In genomic region chr7:117258557-117258956, GRCm38 (mm10) we compare ENCODE assay signal across 20 mouse cellular contexts.
DNase-seq lines count a peak whose midpoint lies in the region; ATAC-seq and TF ChIP-seq lines count a peak whose summit lies in the region.
"Had no signal": no experiment of that assay in that cellular context is flagged by ENCODE, and none has a peak within 500 bp of the region (broad histone marks: within the 10 kb centered on the region; RNA-seq: fewer than 3 reads in every experiment).

No protein-coding gene starts in this region.

- intact Hi-C loops in left cerebral cortex, adult 2 months (cut with DNase I): loop anchor here (5.0 kb wide), 1 partner anchor 81 kb away; no protein-coding TSS in a partner anchor

- H3K4me3 ChIP-seq in left cerebral cortex, adult 2 months: no peak overlapping the region
- H3K4me3 ChIP-seq in embryonic facial prominence, embryonic 11.5 days (ENCODE audit: low read depth, low read length): no peak overlapping the region
- no peak overlapping the region for H3K4me3 ChIP-seq in stomach, embryonic 16.5 days (replicated peaks; ENCODE audit: low read length)
- H3K4me3 ChIP-seq in kidney, embryonic 15.5 days (replicated peaks): no peak overlapping the region
- H3K4me3 ChIP-seq: forebrain, embryonic 10.5 days; heart, embryonic 10.5 days; liver, embryonic 12.5 days; megakaryocyte, embryonic 14.5 days; myocyte had no signal

- no peaks in the 10 kb centered on the region for H3K36me3 ChIP-seq in embryonic facial prominence, embryonic 11.5 days (replicated peaks; ENCODE audit: control insufficient read depth, insufficient read depth, low read depth, low read length)
- no peaks in the 10 kb centered on the region for H3K36me3 ChIP-seq in stomach, embryonic 16.5 days (ENCODE audit: control insufficient read depth, insufficient read depth, low read length)
- no peaks in the 10 kb centered on the region for H3K36me3 ChIP-seq in kidney, embryonic 15.5 days
- H3K36me3 ChIP-seq: forebrain, embryonic 10.5 days; heart, embryonic 10.5 days; liver, embryonic 12.5 days had no signal

- no peak overlapping the region for H3K4me2 ChIP-seq in embryonic facial prominence, embryonic 11.5 days (ENCODE audit: low read depth, low read length)
- no peak overlapping the region for H3K4me2 ChIP-seq in stomach, embryonic 16.5 days (ENCODE audit: low read depth, low read length)
- no peak overlapping the region for H3K4me2 ChIP-seq in kidney, embryonic 15.5 days
- H3K4me2 ChIP-seq: liver, embryonic 12.5 days had no signal

- no peak overlapping the region for H3K9ac ChIP-seq in embryonic facial prominence, embryonic 11.5 days (replicated peaks; ENCODE audit: low read length)
- H3K9ac ChIP-seq in stomach, embryonic 16.5 days (ENCODE audit: low read length): no peak overlapping the region
- H3K9ac ChIP-seq in kidney, embryonic 15.5 days: no peak overlapping the region
- H3K9ac ChIP-seq: forebrain, postnatal 0 days; liver, embryonic 12.5 days had no signal

- ATAC-seq in embryonic facial prominence, embryonic 11.5 days (replicated peaks; ENCODE audit: insufficient number of reproducible peaks, low FRiP score, low TSS enrichment, low read depth): no peak
- ATAC-seq in stomach, embryonic 16.5 days (ENCODE audit: insufficient read depth, low FRiP score): no peak
- no peak for ATAC-seq in kidney, embryonic 15.5 days (replicated peaks; ENCODE audit: low FRiP score)
- ATAC-seq: forebrain, postnatal 0 days; liver, embryonic 12.5 days had no signal

- no peak for DNase-seq in left cerebral cortex, adult 2 months (ENCODE audit: extremely low spot score in 1 of 2, low spot score in 2 of 2)
- DNase-seq in left cerebral cortex, adult 8-10 months (ENCODE audit: low spot score in 2 of 2): no peak
- peak; percentile 27 for DNase-seq in embryonic facial prominence, embryonic 11.5 days (ENCODE audit: low spot score)
- peak; percentile 59 for DNase-seq in layer of hippocampus, adult 9-11 months
- no peak for DNase-seq in adrenal gland, postnatal 25 days
- DNase-seq: adrenal gland, postnatal 36 days; B cell, adult 2 months; cerebellum, adult 9-10 months; forebrain, postnatal 0 days; kidney, adult 2 months; kidney, postnatal 36 days; lung, adult 2 months; thymus, postnatal 36 days had no signal

- H3K27me3 ChIP-seq in embryonic facial prominence, embryonic 11.5 days (ENCODE audit: control insufficient read depth, insufficient read depth, low read length): no peaks in the 10 kb centered on the region
- no peaks in the 10 kb centered on the region for H3K27me3 ChIP-seq in stomach, embryonic 16.5 days (ENCODE audit: control insufficient read depth, insufficient read depth, low read length)
- H3K27me3 ChIP-seq in kidney, embryonic 15.5 days: no peaks in the 10 kb centered on the region
- H3K27me3 ChIP-seq: liver, embryonic 12.5 days; megakaryocyte, embryonic 14.5 days had no signal

- 58% methylated on average over 5 of the region's 5 CpGs for WGBS in embryonic facial prominence, embryonic 11.5 days
- 52% methylated on average over 5 of the region's 5 CpGs for WGBS in stomach, embryonic 16.5 days
- WGBS in kidney, embryonic 15.5 days: 75% methylated on average over 5 of the region's 5 CpGs

- no peaks in the 10 kb centered on the region for H3K9me3 ChIP-seq in embryonic facial prominence, embryonic 11.5 days (replicated peaks; ENCODE audit: control insufficient read depth, low read length)
- H3K9me3 ChIP-seq in stomach, embryonic 16.5 days (replicated peaks; ENCODE audit: control insufficient read depth, low read length): no peaks in the 10 kb centered on the region
- no peaks in the 10 kb centered on the region for H3K9me3 ChIP-seq in kidney, embryonic 15.5 days (replicated peaks)
- H3K9me3 ChIP-seq: forebrain, embryonic 10.5 days; heart, embryonic 10.5 days; liver, embryonic 12.5 days had no signal

- no peaks in the 10 kb centered on the region; the same call in 1 of the 2 replicates for H3K4me1 ChIP-seq in embryonic facial prominence, embryonic 11.5 days (ENCODE audit: control insufficient read depth, insufficient read depth, low read length)
- 0 out of 2 replicates have a peak, but pooled peaks cover 3% of the 10 kb centered on the region for H3K4me1 ChIP-seq in stomach, embryonic 16.5 days (ENCODE audit: control insufficient read depth, insufficient read depth, low read length)
- peaks cover 5% of the 10 kb centered on the region; the same call in 1 of the 2 replicates for H3K4me1 ChIP-seq in kidney, embryonic 15.5 days
- H3K4me1 ChIP-seq: liver, embryonic 12.5 days; megakaryocyte, embryonic 14.5 days had no signal

- no peak for TF ChIP-seq CTCF in left cerebral cortex, adult 2 months (IDR thresholded peaks at IDR 0.05)

- H3K27ac ChIP-seq in left cerebral cortex, adult 2 months: peak overlapping the region; percentile 28; the same call in 1 of the 2 replicates
- H3K27ac ChIP-seq in embryonic facial prominence, embryonic 11.5 days (replicated peaks; ENCODE audit: low read depth, low read length): no peak overlapping the region
- peak overlapping the region; percentile 21; the same call in 1 of the 2 replicates for H3K27ac ChIP-seq in stomach, embryonic 16.5 days (ENCODE audit: low read length)
- no peak overlapping the region for H3K27ac ChIP-seq in kidney, embryonic 15.5 days
- H3K27ac ChIP-seq: forebrain, embryonic 10.5 days; heart, embryonic 10.5 days; liver, embryonic 12.5 days had no signal

Comparison
In these comparisons a context has a peak if more than half of its experiments do, and no peak if none do; other contexts are left out.
1. DNase-seq: peak in embryonic facial prominence, embryonic 11.5 days (single experiment) and layer of hippocampus, adult 9-11 months (single experiment); none in left cerebral cortex, adult 2 months (0 of 2), left cerebral cortex, adult 8-10 months (0 of 2) and adrenal gland, postnatal 25 days (single experiment).
2. H3K27ac ChIP-seq: peak in left cerebral cortex, adult 2 months (single experiment) and stomach, embryonic 16.5 days (single experiment); none in embryonic facial prominence, embryonic 11.5 days (single experiment) and kidney, embryonic 15.5 days (single experiment).